Mouse (Mus musculus) left cerebral cortex, adult 18-20 months (tissue): ENCODE measurements around the gene Bax. TPM values are rescaled to one million over a fixed set of nuclear protein-coding genes. Genes with fewer than 3 reads are reported as not detected.
"Not testable (repeated sequence)": the region's sequence is repeated elsewhere in the genome, so short reads cannot be mapped to it uniquely, and the experiment has no call there.

Experiments used
- DNase-seq, 2 experiments: peaks; one replicate each; pipeline ENCODE4 v3.0.0; 2021 to 2022; ENCODE audit warnings: low spot score in 2 of 2, mixed read lengths in 1 of 2
- total RNA-seq, 2 experiments: library from RNA; stranded (reverse); gene quantifications; 2 replicates each; pipeline ENCODE4 v1.2.3; 2021

The Bax gene
- total RNA-seq, 2 experiments from 2014 or later = 55.2 to 59.3 TPM

- not testable (repeated sequence) for DNase-seq
These were observed 18.3 kb upstream of the Bax start for GRCm38 (mm10) chr7:45484985-45485384.

- DNase-seq = no peak
These were observed 15.5 kb upstream of the Bax start for GRCm38 (mm10) chr7:45482166-45482565.

GRCm38 (mm10) chr7:45481374-45481927, 14.8 kb upstream of the Bax start, which contains the start of gene Tulp2:
Gene Tulp2 (plus strand): TSS chr7:45481877.
- peak; percentile 66 to 71 for DNase-seq

GRCm38 (mm10) chr7:45480310-45480709, 13.6 kb upstream of the Bax start:
- DNase-seq = not testable (repeated sequence)

GRCm38 (mm10) chr7:45478774-45479173, 12.1 kb upstream of the Bax start:
- DNase-seq = no peak

GRCm38 (mm10) chr7:45477003-45477402, 10.3 kb upstream of the Bax start:
- peak; percentile 64 to 70 for DNase-seq

GRCm38 (mm10) chr7:45476453-45476852, 9.8 kb upstream of the Bax start:
- no peak for DNase-seq

GRCm38 (mm10) chr7:45475291-45475969, 8.7 kb upstream of the Bax start:
- DNase-seq = no peak

GRCm38 (mm10) chr7:45470869-45471268, 4.2 kb upstream of the Bax start:
- DNase-seq = peak; percentile 74 to 75

GRCm38 (mm10) chr7:45467090-45467670, 482 bp upstream of the Bax start:
- no peak for DNase-seq

- no peak for DNase-seq
These were observed 1.1 kb downstream of the Bax start for GRCm38 (mm10) chr7:45465549-45465948.

- DNase-seq = no peak
These were observed 1.6 kb downstream of the Bax start for GRCm38 (mm10) chr7:45465112-45465511.

- DNase-seq = no peak
These were observed 2.5 kb downstream of the Bax start for GRCm38 (mm10) chr7:45463987-45464778.

- DNase-seq = not testable (repeated sequence)
These were observed 3.8 kb downstream of the Bax start for GRCm38 (mm10) chr7:45462868-45463267.

GRCm38 (mm10) chr7:45462325-45462724, 4.4 kb downstream of the Bax start:
- no peak for DNase-seq

- no peak for DNase-seq
These were observed 4.9 kb downstream of the Bax start for GRCm38 (mm10) chr7:45461781-45462180.

- no peak for DNase-seq
These were observed 5.4 kb downstream of the Bax start for GRCm38 (mm10) chr7:45461326-45461725.

- no peak for DNase-seq
These were observed 5.8 kb downstream of the Bax start for GRCm38 (mm10) chr7:45460860-45461314.

GRCm38 (mm10) chr7:45460377-45460776, 6.3 kb downstream of the Bax start:
- DNase-seq = no peak

GRCm38 (mm10) chr7:45459564-45460140, 7.0 kb downstream of the Bax start, which contains the start of gene Ftl1:
Gene Ftl1 (minus strand): TSS chr7:45459884.
- peak; percentile 92 to 94 for DNase-seq
